Mouse (Mus musculus) retina, postnatal 7 days (tissue): ENCODE measurements around the gene Palld.

Source experiments
- DNase-seq: peaks from one replicate; pipeline ENCODE4 v3.0.0-alpha.2; 2012; ENCODE audit warnings: low read depth, low spot score

Gene Palld

GRCm38 (mm10) chr8:61558051-61558846 lies 344.2 kb downstream of the Palld start:
- no peak for DNase-seq

GRCm38 (mm10) chr8:61557036-61557435 lies 345.5 kb downstream of the Palld start:
- no peak for DNase-seq

GRCm38 (mm10) chr8:61556219-61556618 lies 346.3 kb downstream of the Palld start:
- no peak for DNase-seq

- no peak for DNase-seq
Observed at GRCm38 (mm10) chr8:61555343-61555742, 347.1 kb downstream of the Palld start.

- no peak for DNase-seq
Observed at GRCm38 (mm10) chr8:61552755-61553402, 349.6 kb downstream of the Palld start.

- DNase-seq, result no peak
Observed at GRCm38 (mm10) chr8:61552221-61552620, 350.3 kb downstream of the Palld start.

GRCm38 (mm10) chr8:61550006-61550748 lies 352.3 kb downstream of the Palld start:
- DNase-seq, result no peak

- no peak for DNase-seq
Observed at GRCm38 (mm10) chr8:61549585-61549984, 352.9 kb downstream of the Palld start.

- peak; percentile 82 for DNase-seq
Observed at GRCm38 (mm10) chr8:61539828-61540500, 362.5 kb downstream of the Palld start.

- DNase-seq, result no peak
Observed at GRCm38 (mm10) chr8:61537471-61537870, 365.0 kb downstream of the Palld start.

GRCm38 (mm10) chr8:61535472-61535871 lies 367.0 kb downstream of the Palld start:
- DNase-seq, result no peak

GRCm38 (mm10) chr8:61533356-61533926 lies 369.0 kb downstream of the Palld start:
- no peak for DNase-seq

GRCm38 (mm10) chr8:61532831-61533230 lies 369.7 kb downstream of the Palld start:
- DNase-seq, result no peak

GRCm38 (mm10) chr8:61531944-61532795 lies 370.3 kb downstream of the Palld start:
- no peak for DNase-seq

GRCm38 (mm10) chr8:61528642-61529041 lies 373.8 kb downstream of the Palld start:
- no peak for DNase-seq

- DNase-seq, result no peak
Observed at GRCm38 (mm10) chr8:61528197-61528596, 374.3 kb downstream of the Palld start.

GRCm38 (mm10) chr8:61527037-61527436 lies 375.5 kb downstream of the Palld start:
- DNase-seq, result no peak

GRCm38 (mm10) chr8:61522132-61522531 lies 380.4 kb downstream of the Palld start:
- DNase-seq, result no peak

GRCm38 (mm10) chr8:61517502-61518185 lies 384.8 kb downstream of the Palld start:
- DNase-seq, result no peak
